Mouse (Mus musculus) embryonic facial prominence, embryonic 14.5 days (tissue): ENCODE results near the gene Thsd4. TPM values are rescaled to one million over a fixed set of nuclear protein-coding genes. Genes with fewer than 3 reads are reported as not detected.
A peak's percentile ranks its signal among the peaks of the same experiment; 100 is the strongest.

ENCODE experiments used
- ATAC-seq: fragments of 200-750 bp; cut with Nextera tagmentation; 2 replicates; pipeline ENCODE4 v1.8.0; 2017; ENCODE audit warnings: low read depth, moderate number of reproducible peaks, moderate TSS enrichment
- DNase-seq: peaks from one replicate; pipeline ENCODE4 v3.0.0-alpha.2; 2015; ENCODE audit warnings: low spot score
- H3K27ac ChIP-seq: fragments of 300-500 bp; sonication (generic); replicated peaks from 2 replicates; pipeline ENCODE4 v1.5.1; 2014; ENCODE audit warnings: low read depth, mild to moderate bottlenecking, low read length, moderate library complexity
- H3K27me3 ChIP-seq: fragments of 300-500 bp; sonication (generic); replicated peaks from 2 replicates; pipeline ENCODE4 v1.6.1; 2014; ENCODE audit warnings: low read length; ENCODE audit not compliant: control insufficient read depth, insufficient read depth
- H3K36me3 ChIP-seq: fragments of 300-500 bp; sonication (generic); 2 replicates; pipeline ENCODE4 v1.6.1; 2014; ENCODE audit warnings: low read length, mixed read lengths; ENCODE audit not compliant: control insufficient read depth, insufficient read depth
- H3K4me1 ChIP-seq: fragments of 300-500 bp; sonication (generic); 2 replicates; pipeline ENCODE4 v1.6.1; 2014; ENCODE audit warnings: antibody characterized with exemption, low read length; ENCODE audit not compliant: control insufficient read depth, insufficient read depth
- H3K4me2 ChIP-seq: fragments of 300-500 bp; sonication (generic); 2 replicates; pipeline ENCODE4 v1.6.1; 2014; ENCODE audit warnings: low read depth, mild to moderate bottlenecking, low read length, moderate library complexity, mixed read lengths
- H3K4me3 ChIP-seq: fragments of 300-500 bp; sonication (generic); 2 replicates; pipeline ENCODE4 v1.5.1; 2014; ENCODE audit warnings: low read depth, mild to moderate bottlenecking, low read length
- H3K9ac ChIP-seq: fragments of 300-500 bp; sonication (generic); 2 replicates; pipeline ENCODE4 v1.6.1; 2014; ENCODE audit warnings: low read depth, mild to moderate bottlenecking, low read length, moderate library complexity, mixed read lengths
- H3K9me3 ChIP-seq: fragments of 300-500 bp; sonication (generic); 2 replicates; pipeline ENCODE4 v1.6.1; 2016; ENCODE audit warnings: low read length; ENCODE audit not compliant: control insufficient read depth
- WGBS: fragments of 180-500 bp; shearing (Covaris S2); extraction: QIAGEN DNeasy Blood & Tissue Kit; methylation state at CpG from one replicate; pipeline ENCODE4 v1.1.7; 2014; 5-methylcytosine and 5-hydroxymethylcytosine counted together
- polyA plus RNA-seq: library from polyadenylated mRNA; unstranded; fragments of >200 nt; fragmentation: Nextera tagmentation; extraction: Ambion mirVana; gene quantifications from 2 replicates; pipeline ENCODE4 v1.2.1, GENCODE M21; 2014

The Thsd4 gene
- polyA plus RNA-seq, 1 experiment from 2014 or later: 26.1 TPM

DNA sequence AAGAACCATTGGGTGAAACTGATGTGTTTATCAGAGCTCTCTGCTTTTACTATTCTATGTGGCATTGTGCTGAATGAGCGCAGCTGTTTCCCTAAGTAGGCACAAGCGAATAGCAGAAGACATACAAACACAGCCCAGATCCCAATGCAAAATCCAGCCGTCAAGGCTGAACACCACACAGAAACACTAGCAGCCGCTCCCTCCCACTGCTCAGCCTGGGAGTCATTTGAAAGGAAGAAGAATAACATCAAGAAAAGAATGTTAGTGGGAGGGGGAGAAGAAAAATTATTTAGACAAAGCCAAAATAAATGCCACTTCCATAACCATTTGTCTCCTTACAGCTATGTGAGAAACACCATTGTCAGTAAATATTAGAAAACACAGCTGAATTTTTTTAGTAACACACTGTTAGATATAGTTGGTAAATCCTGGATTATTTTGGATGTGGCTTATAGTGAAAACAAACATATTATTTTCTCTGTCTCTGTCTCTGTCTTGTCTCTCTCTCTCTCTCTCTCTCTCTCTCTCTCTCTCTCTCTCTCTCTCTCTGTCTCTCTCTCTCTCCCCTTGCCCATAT is 148.6 kb downstream of the Thsd4 start:
- peak; percentile 39 for DNase-seq
- ATAC-seq: no peak
- Histone ChIP-seq H3K4me2 (no peak overlapping the region), H3K4me3 (no peak overlapping the region), H3K36me3 (no peaks in the 10 kb centered on the region), H3K9ac (no peak overlapping the region), H3K4me1 (peaks cover 8% of the 10 kb centered on the region; the same call in 1 of the 2 replicates), H3K9me3 (no peaks in the 10 kb centered on the region), H3K27me3 (no peaks in the 10 kb centered on the region), H3K27ac (no peak overlapping the region)
- 34% methylated on average over 4 of the region's 4 CpGs for WGBS

DNA sequence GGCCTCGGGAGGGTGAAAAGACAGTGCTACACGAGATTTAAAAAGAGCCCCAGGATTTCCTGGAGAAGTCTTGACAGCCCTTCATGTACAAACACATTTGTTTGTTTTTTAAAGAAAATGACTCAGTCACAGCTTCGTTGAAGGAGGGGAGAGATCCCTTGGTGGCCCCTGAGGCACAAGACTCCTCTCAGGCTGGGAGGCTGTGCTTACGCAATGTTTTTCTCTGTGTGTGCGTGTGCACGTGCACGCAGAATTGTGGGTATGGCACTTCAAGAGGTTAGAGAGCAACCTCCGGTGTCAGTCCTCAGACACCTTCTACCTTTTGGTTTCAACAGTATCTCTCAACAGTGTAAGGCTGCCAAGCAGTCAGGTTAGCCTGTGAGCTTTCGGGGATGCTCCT is 153.3 kb downstream of the Thsd4 start:
- no peaks in the 10 kb centered on the region for H3K9me3 ChIP-seq
- WGBS: 56% methylated on average over 9 of the region's 9 CpGs
- no peak overlapping the region for H3K4me2 ChIP-seq
- H3K36me3 ChIP-seq: no peaks in the 10 kb centered on the region
- H3K4me3 ChIP-seq: no peak overlapping the region
- no peaks in the 10 kb centered on the region for H3K27me3 ChIP-seq
- H3K27ac ChIP-seq: no peak overlapping the region
- H3K9ac ChIP-seq: no peak overlapping the region
- 0 out of 2 replicates have a peak, but pooled peaks cover 9% of the 10 kb centered on the region for H3K4me1 ChIP-seq
- ATAC-seq (no peak), DNase-seq (peak; percentile 37)

DNA sequence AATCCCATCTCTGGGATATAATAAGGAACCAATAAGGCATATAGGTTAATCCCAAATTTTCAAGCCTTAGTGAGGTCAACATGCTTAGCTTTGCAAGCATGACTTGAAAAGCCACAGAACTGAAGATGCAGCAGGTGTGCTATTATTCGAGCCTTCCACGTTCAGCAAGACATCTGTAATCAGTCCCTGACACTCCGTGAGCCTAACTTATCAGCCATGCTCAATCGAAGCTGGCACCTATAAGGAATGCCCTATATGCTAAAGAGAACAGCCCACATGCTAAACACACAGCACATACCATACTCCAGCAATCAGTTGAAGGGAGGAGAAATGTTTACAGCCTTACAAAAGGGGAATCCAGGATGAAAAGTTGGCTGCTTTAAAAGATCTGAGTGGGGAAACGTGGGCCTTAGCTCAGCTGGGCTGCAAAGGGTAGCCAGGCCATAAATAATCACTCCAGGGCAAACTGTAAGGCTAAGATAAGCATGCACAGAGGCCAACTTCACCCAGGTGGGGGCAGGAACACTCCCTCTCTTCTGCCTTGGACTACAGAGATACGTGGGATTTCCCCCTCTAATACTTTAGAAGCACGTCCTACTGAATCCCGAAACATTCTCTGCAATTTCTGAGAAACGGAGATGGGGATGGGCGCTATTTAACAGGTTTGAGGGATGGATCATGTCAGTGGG is 154.1 kb downstream of the Thsd4 start:
- Histone ChIP-seq H3K9ac (no peak overlapping the region), H3K4me3 (no peak overlapping the region), H3K4me1 (0 out of 2 replicates have a peak, but pooled peaks cover 4% of the 10 kb centered on the region), H3K4me2 (no peak overlapping the region), H3K9me3 (no peaks in the 10 kb centered on the region), H3K27me3 (no peaks in the 10 kb centered on the region), H3K36me3 (no peaks in the 10 kb centered on the region), H3K27ac (no peak overlapping the region)
- 72% methylated on average over 10 of the region's 10 CpGs for WGBS
- ATAC-seq: no peak
- DNase-seq: no peak

DNA sequence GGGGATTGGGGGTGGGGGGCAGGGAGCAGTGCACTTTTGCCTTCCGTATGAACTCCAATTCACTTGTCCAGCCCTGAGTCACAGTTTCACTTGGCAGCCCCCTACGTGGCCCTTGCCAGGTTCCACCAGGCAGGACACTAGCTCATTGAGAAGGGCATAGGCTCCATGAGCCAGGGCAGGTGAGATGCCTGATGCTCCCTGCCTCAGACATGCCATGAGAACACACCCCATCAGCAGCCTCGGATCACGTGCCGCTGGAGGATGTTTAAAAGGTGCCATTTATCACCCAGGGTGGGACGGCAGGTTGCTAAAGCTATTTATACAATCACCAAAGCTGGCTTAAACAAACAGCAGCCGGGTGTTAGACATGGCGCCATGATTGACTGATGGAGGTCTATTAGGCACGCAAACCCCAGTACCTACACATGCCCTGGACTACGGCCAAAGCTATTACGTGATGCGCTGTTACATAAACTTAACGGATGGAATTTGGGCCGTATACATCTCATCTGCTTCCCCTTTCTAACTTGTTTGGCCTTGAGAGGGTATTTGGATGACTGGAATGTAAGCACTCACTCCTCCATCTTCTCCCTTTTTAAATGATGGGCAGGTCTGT is 157.6 kb downstream of the Thsd4 start:
- ATAC-seq: peak; percentile 18; the same call in 1 of the 2 replicates
- Histone ChIP-seq H3K27ac (no peak overlapping the region), H3K4me2 (no peak overlapping the region), H3K27me3 (no peaks in the 10 kb centered on the region), H3K9ac (no peak overlapping the region), H3K9me3 (no peaks in the 10 kb centered on the region), H3K4me1 (peaks cover 8% of the 10 kb centered on the region; the same call in 1 of the 2 replicates), H3K4me3 (no peak overlapping the region), H3K36me3 (no peaks in the 10 kb centered on the region)
- 54% methylated on average over 14 of the region's 14 CpGs for WGBS
- DNase-seq: peak; percentile 43

DNA sequence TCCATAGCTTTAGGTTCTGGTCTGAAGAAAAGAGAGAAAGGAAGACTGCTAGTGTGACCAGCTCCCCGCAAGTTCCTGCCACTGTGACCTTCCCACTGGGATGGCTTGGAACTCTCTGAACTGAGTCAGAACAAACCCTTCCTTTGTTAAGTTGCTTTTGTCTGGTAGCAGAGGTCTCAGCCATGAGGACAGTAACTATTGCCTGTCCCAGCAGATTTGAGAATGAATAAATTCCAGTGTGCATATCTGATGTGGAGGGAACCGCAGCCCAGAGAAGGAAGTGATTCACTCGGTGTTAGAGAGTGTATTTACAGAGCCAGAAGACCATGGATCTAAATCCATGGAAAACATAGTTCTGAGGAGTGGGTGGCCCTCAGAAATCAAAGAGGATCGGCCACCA is 169.5 kb downstream of the Thsd4 start:
- no peaks in the 10 kb centered on the region for H3K36me3 ChIP-seq
- H3K4me2 ChIP-seq: no peak overlapping the region
- H3K9ac ChIP-seq: no peak overlapping the region
- DNase-seq (no peak), ATAC-seq (no peak)
- 0 out of 2 replicates have a peak, but pooled peaks cover 5% of the 10 kb centered on the region for H3K4me1 ChIP-seq
- no peak overlapping the region for H3K4me3 ChIP-seq
- H3K27ac ChIP-seq: no peak overlapping the region
- no peaks in the 10 kb centered on the region for H3K27me3 ChIP-seq
- WGBS: 77% methylated on average over 4 of the region's 4 CpGs
- H3K9me3 ChIP-seq: no peaks in the 10 kb centered on the region

DNA sequence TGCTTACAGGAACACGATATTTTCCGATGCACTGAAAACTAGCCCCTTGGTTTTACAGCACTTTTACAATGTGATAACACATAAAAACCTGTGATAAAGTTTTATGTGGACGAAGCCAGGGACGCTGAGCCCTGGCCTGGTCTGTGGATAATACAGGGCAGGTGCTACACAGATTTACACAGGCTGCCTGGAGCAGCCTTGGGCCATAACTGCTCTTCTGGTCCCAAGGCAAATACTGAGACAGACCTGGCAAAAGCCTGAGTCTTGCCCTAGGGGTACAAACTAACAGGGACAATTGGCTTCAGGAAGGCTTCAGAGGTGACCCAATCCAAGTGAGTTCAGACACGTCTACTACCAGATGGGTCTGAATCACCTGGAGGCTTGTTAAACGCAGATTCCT is 170.7 kb downstream of the Thsd4 start:
- Histone ChIP-seq H3K27me3 (no peaks in the 10 kb centered on the region), H3K36me3 (no peaks in the 10 kb centered on the region), H3K4me3 (no peak overlapping the region), H3K9ac (no peak overlapping the region), H3K9me3 (no peaks in the 10 kb centered on the region), H3K27ac (no peak overlapping the region), H3K4me2 (no peak overlapping the region), H3K4me1 (0 out of 2 replicates have a peak, but pooled peaks cover 5% of the 10 kb centered on the region)
- ATAC-seq: no peak
- WGBS: 83% methylated on average over 6 of the region's 6 CpGs
- DNase-seq: no peak

DNA sequence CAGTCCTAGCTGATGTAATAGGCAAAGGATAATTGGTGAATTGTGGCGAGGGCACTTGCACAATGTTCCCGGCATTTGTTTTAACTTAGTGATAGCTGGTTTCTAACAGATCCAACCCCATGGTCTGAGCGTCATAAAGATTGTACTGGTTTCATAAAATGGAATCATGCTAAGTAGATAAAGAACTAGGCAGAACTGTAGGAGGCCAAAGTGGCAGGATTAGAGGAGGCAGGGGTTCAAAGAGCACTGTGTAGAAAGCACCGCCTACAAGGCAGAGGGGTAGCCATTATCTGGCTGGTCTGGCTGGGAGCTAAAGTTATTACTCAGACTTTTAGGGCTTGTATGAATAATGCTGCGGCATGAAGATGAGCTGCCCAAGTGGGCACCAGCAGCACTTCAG is 185.7 kb downstream of the Thsd4 start:
- WGBS: 88% methylated on average over 5 of the region's 5 CpGs
- Histone ChIP-seq H3K9me3 (no peaks in the 10 kb centered on the region), H3K27ac (no peak overlapping the region), H3K36me3 (no peaks in the 10 kb centered on the region), H3K4me1 (no peaks in the 10 kb centered on the region), H3K27me3 (no peaks in the 10 kb centered on the region), H3K9ac (no peak overlapping the region), H3K4me2 (no peak overlapping the region), H3K4me3 (no peak overlapping the region)
- DNase-seq (no peak), ATAC-seq (no peak)

DNA sequence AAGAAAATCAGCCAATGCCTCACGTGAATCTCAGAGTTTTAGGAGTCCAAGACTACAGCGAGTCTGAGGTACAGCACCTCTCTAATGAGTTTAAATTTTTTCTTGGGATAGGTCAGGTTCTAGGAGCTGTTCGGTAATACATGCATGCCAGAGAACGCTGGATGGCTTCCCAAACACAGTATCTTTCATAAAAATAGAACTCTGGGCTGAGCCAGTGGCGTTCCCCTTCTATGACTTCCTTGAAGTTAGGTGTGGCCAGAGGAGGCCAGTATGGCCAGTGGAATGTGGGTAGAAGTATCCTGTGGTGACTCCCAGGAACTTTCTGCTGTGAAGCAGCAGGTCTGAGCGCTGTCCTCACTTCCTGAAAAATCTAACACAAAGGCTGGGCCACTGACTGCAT is 186.4 kb downstream of the Thsd4 start:
- H3K27me3 ChIP-seq: no peaks in the 10 kb centered on the region
- no peaks in the 10 kb centered on the region for H3K36me3 ChIP-seq
- DNase-seq (no peak), ATAC-seq (no peak)
- H3K9ac ChIP-seq: no peak overlapping the region
- no peak overlapping the region for H3K4me3 ChIP-seq
- H3K4me1 ChIP-seq: no peaks in the 10 kb centered on the region
- 86% methylated on average over 6 of the region's 6 CpGs for WGBS
- no peak overlapping the region for H3K4me2 ChIP-seq
- H3K9me3 ChIP-seq: no peaks in the 10 kb centered on the region
- no peak overlapping the region for H3K27ac ChIP-seq
